Mouse (Mus musculus) layer of hippocampus, adult 18-20 months (tissue): Measurements from ENCODE around the gene 4931414P19Rik. TPM values are rescaled to one million over a fixed set of nuclear protein-coding genes. Genes with fewer than 3 reads are reported as not detected.

Experiments
- DNase-seq, 2 experiments: peaks; one replicate each; pipeline ENCODE4 v3.0.0; 2022; ENCODE audit warnings: low spot score in 2 of 2
- total RNA-seq, 2 experiments: library from RNA; stranded (reverse); gene quantifications; 2 replicates each; pipeline ENCODE4 v1.2.3; 2021

Gene 4931414P19Rik
- total RNA-seq, 2 experiments from 2014 or later = 5.6 TPM

DNA sequence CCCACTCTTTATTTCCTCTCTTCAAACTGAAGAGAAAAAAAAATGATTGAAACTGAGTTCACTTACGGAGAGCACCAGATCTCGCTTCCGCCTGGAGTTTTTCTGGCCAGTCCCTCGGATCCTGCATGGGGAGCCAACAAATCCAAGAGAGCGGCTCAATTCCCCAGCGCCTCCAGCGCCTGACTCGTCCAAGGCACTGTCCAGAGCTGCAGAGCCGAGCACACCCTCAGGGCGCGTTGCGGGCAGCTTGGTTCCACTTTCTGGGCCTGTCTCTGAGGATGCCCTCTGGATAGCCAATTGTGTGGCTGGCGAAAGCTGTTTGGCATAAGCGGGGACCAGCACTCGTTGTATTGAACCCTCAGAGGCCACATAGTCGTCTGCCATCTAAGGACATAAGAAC is 14.7 kb downstream of the 4931414P19Rik start:
- DNase-seq = no peak

DNA sequence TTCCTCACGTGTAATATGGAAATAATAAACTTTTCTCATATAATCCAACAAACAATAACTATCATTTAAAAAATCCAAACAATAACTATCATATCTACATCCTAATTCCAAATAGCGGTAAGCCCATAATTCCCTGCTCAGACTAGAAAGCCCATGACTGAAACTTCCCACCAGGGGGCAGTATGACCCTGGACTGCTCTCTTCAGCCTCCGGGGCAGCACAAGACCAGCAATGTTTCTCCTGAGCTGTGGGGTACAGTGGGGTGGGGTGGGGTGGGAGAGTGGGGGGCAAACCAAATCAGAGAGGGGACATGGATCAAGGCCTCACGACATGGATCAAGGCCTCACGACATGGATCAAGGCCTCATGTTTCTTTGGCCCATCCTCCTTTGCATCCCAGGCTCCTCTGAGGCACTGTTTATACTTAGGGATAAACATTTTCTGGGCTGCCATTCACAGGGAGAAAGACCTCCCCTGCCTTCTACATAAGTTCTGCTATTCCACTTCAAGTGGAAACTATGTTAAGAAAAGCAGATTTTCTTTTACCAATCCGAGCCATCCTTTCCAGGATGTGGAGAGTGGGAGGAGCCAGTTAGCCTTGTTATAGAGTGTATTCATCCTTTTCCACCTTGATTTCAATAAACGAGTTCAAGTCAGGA is 22.0 kb downstream of the 4931414P19Rik start:
- peak in 1 of 2 experiments; percentile 72 for DNase-seq

DNA sequence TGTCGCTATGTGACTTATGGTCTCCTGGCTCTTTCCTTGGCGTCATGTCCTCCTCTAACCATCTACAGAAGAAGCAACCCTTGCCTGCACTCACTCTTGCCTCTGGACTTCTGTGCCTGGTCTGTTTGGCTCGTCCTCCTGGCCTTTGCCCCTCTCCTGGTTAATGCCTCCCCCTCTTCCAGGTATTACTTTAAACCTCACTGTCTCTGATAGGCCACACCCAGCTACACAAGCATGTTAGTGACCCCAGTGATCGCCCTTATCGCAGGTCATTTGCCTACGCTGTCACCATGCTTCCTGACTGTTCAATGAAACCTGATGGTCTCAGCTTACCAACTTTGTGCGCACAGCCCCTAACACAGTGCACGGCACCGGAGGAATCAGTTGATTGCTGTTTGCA is 23.3 kb downstream of the 4931414P19Rik start:
- DNase-seq = no peak

DNA sequence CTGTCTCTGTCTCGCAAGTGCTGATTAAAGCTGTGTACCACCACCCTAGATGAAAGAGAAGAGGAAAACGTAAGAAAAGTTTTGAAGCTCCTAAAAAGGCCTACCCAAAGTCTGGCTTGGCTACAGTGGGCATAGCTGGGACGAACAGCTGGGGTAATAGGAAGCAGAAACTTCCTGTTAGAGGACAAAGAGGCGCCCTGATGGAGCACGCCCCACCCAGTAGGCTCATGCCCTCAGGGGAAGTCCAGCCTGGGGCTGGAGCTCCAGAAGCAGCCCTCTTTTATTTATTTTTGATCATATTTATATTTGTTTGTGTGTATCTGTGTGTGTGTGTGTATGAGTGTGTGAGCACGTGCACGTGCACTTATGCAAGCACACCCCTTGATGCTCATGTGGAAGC is 26.2 kb downstream of the 4931414P19Rik start:
- DNase-seq = no peak

DNA sequence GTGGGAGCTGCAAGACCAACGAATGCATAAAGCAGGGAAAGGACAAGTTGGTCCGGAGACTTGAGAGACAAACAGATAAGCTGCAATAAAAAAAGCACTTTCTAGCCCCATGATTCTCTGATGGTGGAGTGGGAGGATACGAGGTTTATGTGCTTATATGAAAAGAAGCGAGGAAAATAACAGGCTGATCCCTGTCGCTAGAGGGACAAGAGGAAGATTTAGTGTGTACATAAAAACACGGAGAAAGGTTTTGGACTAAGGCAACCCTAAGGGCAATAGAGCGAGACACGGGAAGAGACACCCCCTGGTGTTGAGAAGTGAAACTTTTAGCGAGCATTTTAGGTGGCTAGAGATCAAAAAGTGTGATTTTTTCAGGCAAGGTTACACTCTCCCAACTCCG is 27.7 kb downstream of the 4931414P19Rik start:
- DNase-seq = peak in 1 of 2 experiments; percentile 33

DNA sequence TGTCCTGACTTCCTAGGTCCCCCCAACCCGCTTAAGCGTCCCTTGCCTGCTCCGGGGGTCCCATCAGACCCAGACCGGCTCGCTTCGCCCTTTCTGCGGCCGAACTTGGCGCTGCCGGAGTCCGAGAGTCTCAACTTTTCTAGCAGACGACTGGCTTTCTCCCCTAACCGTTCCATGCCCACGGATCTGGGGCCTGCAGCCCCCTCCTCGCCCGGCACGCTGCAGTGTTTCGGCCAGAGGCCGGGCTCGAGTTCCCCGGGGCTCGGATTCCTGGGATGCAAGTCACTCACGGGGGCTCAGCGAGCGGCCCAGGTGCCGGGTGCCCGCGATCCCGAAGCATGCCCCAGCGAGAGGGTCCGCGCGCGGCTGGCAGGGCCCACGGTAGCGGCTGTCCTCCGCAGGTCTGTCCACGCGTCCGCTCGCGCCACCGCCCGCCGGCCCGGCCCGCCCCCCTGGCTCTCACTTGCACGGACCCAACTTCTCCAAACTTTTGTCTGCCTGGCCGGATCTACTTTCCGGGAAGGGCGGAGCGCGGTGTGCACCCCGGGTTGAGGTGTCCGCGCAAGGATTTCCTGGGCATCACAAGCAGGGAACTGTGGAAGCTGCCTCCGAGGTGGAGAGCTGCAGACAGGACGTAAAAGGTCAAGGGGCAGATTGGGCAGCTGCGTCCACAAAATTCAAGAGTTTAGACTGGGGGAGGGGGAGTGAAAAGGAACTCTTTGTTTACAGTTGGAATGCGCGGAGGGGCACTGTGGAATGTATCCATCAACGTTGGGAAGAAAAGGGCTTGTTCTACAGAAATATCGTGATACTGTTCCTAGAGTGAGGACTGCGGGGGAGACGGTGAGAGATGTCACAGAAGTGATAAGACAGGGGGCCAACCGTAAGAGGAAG is 28.5 kb downstream of the 4931414P19Rik start, which contains the start of gene Ajuba:
Gene Ajuba, minus strand, starts transcription at position 470 of the 894 bp plus-strand sequence.
- peak in 1 of 2 experiments; percentile 67 for DNase-seq

DNA sequence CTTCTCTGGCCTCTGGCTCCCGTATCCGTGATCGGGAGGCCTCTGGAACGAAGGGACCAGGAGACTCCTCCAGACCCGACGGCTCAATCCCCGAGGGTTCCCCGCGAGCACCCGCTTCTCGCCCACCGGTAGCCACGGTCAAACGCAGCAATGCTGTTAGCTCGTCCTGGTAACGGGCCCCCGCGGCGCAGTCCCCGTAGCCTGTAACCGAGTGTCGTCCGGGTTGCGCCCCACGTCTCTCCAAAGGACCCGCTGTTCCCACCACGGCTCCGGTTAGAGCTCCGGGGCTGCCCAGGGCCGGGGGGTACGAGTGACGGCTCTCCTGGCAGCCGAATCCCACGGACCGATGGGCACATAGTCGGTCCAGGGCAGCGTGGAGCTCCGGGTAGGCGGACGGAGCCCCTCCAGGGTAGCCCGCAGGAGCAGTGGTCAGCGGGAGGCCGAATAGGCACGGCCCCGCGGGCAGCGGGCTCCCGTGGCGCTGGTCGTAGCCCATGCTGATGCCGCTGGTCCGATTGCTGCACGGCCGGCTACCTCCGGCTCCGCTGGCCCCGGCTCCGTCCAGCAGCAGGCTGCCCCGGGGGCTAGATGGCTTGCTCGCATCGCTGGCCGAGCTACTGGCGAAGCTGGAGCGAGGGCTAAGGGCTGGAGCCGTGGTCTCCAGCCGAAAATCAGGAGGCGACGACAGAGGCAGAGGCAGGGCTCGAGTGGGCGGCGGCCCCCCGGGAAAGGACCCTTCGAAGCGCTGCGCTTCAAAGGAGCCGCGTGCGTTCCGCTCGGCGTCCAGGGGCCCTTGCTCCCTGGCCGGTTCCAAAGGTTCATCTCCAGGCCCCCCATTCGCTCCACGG is 29.3 kb downstream of the 4931414P19Rik start:
- no peak for DNase-seq

DNA sequence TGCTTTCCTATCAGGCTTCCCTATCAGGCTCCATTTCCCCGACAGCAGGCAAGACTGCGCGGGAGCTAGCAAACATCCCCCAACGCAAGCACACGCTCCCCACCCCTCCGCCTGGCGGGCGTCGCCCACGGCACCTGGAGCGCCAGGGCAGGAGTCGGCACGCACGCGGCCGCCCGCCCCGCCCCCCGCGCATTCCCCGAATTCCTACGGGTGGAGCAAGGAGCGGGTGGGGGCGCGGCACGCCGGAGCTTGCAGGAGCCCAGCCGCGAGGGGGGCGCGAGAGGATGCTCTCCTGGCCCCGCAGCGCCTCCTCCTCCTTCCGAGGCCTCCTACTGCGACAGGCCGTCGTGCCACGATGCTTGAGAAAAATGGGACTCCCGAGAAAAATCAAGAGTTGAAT is 30.2 kb downstream of the 4931414P19Rik start:
- DNase-seq = no peak

DNA sequence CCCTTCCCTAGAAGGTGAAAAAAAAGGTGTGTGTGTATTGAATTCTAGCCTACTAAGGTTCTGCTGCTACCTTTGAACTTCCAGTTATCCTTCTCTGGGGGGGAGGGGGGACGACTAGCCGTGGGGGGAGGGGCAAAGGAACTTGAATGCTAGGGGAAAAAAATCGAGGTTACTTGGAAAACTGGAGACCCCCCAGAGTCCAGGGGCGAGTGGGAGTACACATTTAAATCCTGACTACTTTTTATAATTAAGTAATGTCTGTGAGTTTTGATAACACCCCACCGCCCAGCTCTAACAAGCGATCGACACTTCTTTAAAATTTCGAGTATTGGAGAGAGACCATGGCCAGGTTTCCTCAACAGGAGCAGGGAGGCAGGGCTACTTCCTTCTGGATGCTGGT is 30.8 kb downstream of the 4931414P19Rik start:
- no peak for DNase-seq

DNA sequence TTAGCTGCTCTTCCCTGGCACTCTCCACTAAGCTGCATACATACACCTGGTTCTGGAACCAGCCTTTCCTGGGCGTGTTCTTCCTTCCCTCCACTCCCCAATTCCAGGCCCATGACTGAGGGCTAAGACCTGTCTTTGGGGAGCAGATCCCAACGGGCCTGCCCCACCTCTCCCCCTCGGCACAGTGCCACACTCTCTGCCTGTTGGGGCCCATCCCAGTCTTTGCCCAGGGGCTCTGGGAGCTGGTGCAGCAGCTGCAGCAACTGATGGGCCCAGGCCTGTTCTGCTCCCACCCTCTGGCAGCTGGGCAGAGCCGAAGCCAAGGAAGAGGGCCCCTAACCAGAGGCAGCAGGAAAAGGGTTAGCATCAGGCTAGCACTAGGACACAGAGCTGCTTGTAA is 31.5 kb downstream of the 4931414P19Rik start:
- DNase-seq = no peak

DNA sequence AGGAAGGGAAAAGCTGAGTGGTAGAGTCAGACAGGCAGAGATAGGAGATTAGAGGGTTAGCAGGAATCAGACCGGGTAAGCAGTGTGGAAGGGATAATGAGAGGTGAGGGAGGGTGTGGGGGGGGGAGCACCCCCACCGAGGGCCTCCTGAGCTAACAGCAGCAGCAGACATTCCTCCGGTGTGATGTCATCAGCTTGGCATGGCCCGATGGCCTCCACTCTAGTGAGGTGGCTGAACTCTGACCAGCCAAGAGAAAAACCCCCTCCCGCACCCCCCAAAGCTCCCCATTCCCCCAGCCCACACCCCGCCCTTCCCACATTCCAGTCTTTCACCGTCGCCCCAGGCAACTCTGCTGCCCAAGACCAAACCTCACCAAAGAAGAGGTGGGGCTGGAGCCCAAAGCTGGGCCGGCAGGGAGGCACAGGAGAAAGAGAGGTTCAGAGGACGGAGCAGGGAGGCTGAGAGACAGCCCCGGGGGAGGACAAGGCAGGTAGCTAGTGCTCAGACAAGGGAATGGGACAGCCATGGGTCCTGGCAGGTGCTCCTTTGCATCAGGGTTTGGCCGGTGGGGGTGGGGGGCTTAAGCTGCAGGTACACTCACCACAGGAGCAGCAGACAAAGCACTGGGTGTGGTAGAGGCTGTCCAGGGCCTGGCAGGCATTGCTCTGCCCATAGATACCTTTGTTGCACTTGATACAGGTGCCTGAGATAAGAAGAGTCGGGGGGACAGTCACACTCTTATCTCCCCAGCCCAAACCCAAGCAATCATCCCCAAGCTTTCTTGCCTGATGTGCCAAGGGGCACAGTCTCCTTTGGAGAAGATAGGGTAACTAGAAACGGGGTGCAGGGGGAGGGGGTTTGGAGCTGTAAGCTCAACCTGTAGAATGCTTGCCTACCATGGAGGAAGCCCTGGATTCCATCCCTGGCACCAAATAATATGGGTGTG is 32.7 kb downstream of the 4931414P19Rik start:
- no peak for DNase-seq

DNA sequence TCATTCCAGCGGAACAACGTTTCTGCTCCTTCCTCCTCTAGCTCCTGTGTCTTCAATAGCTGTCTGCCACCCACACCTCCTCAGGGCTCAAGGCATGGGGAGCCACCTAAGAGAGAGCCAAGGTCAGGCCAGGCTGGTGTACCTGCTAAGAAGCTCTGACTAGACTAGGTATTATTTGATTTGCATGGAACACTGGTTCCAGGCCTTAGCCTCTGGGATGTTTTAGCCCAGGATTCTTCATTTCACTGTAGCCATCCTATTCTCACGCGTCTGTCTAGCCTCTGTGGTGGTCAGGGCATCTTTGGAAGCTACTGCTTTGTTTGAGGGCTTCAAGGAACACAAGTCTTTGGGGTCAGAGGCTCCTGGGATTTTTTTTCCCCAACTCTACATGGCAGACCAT is 33.7 kb downstream of the 4931414P19Rik start:
- DNase-seq = no peak

DNA sequence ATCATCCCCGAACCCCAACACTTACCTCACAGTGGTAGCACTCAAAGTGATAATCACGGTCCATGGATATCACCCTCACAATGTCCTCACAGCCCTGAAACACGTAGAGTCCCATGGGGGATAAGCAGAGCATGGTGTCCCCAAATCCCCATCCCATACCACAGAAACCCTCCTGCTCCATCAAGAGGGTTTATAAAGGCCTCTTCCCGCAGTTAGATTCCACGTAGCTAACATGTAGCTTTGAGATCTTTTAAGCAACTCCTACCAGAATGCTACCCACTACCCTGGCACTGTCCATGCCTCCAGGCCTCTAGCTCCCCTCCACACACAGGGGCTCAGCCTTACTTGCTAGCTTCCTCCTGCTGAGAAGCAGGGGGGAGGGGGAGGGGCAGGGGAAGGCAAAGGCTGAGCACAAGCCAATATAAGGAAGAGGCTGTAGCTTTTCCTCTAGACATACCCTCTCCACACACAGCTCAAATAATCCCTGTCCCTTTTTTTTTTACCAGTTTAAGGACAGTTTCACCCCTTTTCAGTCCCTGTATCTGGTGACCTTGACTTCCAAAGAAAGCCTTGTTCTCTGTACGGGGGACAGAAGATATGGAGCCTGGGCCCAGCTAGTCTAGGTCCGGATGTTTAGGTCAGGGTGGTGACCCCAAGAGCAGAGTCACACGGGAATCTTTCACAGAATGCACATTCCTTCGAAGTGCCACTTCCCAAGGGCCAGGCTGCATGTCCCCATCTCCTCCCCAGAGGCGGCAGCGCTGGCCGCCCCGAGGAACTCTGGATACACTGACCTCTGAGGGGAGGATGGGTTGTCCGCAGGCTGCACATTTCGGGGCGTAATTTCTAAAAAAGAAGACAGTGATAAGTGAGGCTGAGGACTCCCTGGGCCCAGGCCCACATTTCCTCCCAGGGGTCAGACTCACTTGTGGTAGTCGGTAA is 36.1 kb downstream of the 4931414P19Rik start:
- DNase-seq = no peak

DNA sequence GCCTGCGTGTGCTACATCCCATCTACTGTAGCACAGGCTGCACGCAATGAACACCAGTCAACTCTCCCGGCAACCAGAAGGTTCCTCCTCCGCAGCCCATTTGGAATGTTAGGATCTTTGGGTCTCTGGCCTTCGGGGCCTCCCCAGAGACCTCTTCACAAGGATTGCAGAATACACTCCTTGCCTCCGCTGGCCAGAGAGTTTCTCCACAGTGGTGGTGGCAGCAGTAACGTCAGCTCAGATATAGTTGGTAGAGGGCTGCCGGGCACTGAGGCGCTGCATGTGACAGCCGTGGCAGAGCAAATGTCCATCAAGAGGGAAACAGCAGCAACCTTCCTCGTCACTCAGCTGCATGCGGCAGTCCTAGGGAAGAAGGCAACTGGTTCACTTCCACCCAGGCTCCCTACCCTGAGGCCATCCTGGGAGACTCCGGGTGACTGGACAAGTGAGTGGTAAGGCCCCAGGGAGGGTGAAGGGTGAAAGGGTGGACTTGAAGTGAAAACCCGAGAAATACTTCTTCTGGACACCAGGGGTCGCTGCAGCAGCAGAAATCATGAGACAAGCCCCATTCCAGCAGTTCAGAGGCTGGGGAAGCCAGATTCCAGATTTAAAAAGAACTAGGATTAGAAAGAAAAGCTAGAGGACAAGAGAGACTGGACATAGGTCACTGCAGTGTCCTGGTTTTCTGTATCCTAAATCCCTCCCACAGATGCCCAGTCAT is 36.9 kb downstream of the 4931414P19Rik start:
- DNase-seq = peak; percentile 45 to 84

DNA sequence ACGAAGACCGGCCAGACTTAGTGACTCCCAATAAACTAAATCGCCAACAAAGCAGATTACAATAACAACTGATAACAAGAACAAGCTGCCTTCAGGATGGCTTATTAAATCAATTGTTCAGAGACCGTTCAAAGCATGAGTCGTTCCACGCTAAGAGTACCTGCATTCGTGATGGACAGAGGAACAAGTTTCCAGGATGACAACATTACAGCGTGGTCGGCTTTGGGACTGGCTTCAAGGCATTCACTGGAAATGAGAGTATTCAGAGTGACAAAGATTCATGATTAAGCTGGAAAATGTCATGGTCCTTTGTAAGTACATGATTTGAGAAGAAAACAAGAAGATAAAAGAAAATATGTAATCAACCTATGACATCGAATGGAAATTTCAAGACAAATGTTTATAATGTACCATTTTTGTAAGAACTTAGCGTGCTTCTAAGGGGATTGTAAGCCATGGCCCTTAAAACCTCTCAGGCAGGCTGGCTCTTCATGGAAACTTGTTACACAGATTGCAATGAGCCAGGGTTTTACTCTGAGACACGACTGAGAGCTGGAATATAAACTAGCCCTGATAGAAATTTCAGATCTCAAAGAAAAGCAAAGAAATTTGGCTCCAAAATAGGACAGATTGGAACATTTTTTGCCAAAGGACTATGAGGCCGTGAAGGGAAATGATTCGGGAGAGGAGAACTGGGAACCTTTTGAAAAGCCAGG is 45.1 kb downstream of the 4931414P19Rik start:
- no peak for DNase-seq

DNA sequence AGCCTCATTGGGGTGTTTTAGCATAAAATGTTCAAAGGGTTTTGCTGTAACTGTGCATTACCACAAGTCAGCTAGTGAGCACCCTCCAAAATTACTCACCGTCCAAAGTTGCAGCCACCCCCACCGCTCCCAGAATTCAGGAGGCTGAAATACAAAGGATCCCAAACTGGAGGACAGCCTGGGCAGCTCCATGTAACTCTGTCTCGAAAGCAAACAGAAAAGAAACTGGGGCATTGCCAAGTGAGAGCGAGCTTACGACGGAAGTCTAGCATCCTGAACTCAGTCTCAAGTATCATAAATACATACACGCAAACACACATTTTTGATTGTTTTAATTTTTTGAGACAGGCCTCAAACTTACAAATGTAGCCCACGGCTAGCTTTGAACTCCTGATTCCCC is 48.5 kb downstream of the 4931414P19Rik start:
- DNase-seq = no peak

DNA sequence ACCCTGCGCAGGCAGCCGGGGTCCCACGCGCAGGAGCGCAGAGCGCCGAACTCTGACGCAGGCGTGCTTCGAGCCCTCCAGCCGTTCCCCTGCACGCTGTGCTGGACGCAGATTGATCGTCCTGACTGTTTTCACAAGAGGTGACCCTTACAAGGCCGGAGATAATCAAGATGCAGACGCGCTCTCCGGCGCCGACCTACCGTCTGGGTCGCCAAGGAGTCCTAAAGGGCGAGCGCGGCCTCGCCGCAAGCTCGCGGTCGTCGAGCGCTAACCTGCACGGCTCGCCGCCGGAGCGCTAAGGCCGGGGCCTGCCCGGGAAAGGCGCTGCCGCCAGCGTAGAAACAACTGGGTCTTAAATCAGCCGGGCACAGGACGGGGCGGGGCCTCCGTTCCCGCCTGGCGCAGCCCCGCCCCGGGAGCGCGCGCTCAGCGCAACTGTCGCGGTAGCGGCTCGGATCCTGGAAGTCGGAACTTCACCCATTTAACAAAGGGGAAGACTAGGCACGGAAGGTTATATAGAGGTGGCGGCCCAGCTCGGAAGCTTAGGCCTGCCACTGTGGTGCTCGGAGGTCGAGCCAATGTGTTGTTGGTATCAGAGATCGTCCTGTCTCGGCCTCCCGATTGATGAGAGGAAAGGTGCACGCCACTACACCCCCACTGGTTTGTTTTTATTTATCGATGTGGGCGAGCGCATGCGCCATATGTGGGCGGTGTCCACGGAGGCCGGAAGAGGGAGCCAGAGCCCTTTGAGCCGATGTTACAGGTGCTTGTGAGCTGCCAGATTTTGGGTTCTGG is 51.6 kb downstream of the 4931414P19Rik start, which contains the start of gene Haus4:
Gene Haus4, minus strand, starts transcription at position 642 of the 795 bp plus-strand sequence.
- DNase-seq = peak; percentile 50 to 66
